Mouse (Mus musculus): ENCODE data around the gene B3gntl1.
A peak's percentile ranks its signal among the peaks of the same experiment; 100 is the strongest.

The B3gntl1 gene

GRCm38 (mm10) chr11:121672990-121673572 lies at the start of gene B3gntl1:
Gene B3gntl1, minus strand, starts transcription at chr11:121673153.
- peak; percentile 97 for DNase-seq (ENCODE audit: extremely low spot score, low spot score)

- no peak for DNase-seq (ENCODE audit: extremely low spot score, low spot score)
Observed at GRCm38 (mm10) chr11:121722434-121722833, 49.5 kb upstream of the B3gntl1 start.

- DNase-seq (ENCODE audit: extremely low spot score, low spot score) = no peak
Observed at GRCm38 (mm10) chr11:121720752-121721151, 47.8 kb upstream of the B3gntl1 start.

- DNase-seq (ENCODE audit: extremely low spot score, low spot score) = no peak
Observed at GRCm38 (mm10) chr11:121717724-121718123, 44.8 kb upstream of the B3gntl1 start.

DNA sequence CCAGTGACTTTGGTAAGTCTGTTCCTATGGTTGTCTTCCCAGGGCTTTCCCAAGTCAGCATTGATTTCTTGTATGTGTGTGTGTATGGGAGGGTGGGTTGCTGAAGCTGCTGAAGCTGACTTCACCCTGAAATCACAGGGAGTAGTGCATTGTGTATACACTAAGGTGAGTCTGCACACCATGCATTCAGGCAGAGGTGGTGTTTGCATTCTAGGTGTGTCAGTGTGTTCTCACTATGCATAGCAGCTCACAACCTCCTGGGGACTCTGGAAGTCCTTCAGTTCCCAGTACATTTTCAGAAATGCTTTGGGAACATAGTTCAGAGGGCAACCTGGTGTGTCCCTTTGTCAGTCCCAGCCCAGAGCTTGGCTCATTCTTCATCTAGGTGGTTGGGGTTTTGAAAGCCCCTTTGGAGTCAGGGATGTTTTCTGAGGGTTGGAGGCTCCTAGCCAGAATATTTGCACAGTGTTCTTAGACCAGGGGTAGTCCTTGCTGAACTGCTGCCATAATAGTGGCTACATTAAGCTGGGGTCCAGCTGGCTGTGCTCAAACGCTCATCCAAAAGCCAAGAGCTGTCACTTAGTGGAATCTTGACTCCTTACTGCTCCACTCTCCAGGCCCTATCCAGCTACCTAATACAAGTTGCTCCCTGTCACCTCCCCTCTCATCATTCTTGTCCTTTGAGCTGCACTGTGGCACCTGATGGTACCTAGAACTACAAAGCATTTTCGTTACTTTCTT lies 42.0 kb upstream of the B3gntl1 start:
- DNase-seq (ENCODE audit: extremely low spot score, low spot score) = no peak

- no peak for DNase-seq (ENCODE audit: extremely low spot score, low spot score)
Observed at GRCm38 (mm10) chr11:121713569-121713968, 40.6 kb upstream of the B3gntl1 start.

- no peak for DNase-seq (ENCODE audit: extremely low spot score, low spot score)
Observed at GRCm38 (mm10) chr11:121712987-121713386, 40.0 kb upstream of the B3gntl1 start.

DNA sequence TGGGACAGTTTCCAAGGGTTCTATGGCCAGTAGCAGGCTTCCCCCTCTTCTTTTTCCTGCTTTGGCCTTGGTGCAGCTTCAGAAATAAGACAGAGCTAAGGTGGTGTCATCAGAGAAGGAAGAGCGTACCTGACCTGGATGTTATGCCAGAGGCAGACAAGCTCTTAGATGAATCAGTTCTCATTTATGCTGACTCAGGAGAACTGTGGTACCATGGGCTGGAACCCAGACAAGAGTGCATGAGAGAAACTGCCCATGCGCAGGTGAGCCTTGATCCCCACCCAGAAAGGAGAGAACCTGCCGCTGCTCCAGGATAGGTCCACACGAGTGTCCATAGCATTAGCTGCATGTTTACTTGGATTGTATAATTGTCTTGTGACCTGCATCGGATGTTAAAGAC lies 37.3 kb upstream of the B3gntl1 start:
- no peak for DNase-seq (ENCODE audit: extremely low spot score, low spot score)

GRCm38 (mm10) chr11:121709278-121709677 lies 36.3 kb upstream of the B3gntl1 start:
- no peak for DNase-seq (ENCODE audit: extremely low spot score, low spot score)

GRCm38 (mm10) chr11:121706521-121707005 lies 33.6 kb upstream of the B3gntl1 start:
- no peak for DNase-seq (ENCODE audit: extremely low spot score, low spot score)

- DNase-seq (ENCODE audit: extremely low spot score, low spot score) = no peak
Observed at GRCm38 (mm10) chr11:121703619-121704215, 30.8 kb upstream of the B3gntl1 start.

- peak; percentile 54 for DNase-seq (ENCODE audit: extremely low spot score, low spot score)
Observed at GRCm38 (mm10) chr11:121702895-121703618, 30.1 kb upstream of the B3gntl1 start.

DNA sequence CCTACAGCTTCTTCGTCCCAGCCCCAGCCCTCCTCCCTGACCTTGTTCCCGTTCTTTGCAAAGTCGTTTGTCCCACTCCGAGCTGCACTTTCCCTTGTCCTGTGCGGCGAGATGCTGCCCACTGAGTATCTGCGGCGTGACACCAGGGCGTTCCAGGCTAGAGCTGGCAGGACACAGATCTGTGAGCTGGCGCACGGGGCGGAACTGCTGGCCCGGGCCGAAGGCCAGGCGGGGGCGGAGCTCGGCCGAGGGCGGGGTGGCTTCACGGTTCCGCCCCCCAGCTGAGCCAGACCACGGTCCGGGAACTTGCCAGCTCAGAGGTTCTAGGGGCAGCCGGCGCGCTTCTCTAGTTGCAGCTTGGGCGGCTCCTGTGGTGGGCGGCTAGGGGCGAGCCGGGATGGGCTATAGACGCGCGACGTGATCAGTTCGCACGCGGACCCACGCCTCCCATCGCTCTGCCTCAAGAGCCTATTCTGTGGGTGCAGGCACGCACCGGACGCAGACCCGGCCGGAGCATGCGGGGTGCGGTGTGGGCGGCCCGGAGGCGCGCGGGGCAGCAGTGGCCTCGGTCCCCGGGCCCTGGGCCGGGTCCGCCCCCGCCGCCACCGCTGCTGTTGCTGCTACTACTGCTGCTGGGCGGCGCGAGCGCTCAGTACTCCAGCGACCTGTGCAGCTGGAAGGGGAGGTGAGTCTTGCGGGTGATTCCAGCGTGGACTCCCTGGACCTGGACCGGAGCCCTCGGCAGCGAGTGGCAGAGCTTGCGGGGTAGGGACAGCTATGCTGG lies 29.4 kb upstream of the B3gntl1 start:
- peak; percentile 80 for DNase-seq (ENCODE audit: extremely low spot score, low spot score)

DNA sequence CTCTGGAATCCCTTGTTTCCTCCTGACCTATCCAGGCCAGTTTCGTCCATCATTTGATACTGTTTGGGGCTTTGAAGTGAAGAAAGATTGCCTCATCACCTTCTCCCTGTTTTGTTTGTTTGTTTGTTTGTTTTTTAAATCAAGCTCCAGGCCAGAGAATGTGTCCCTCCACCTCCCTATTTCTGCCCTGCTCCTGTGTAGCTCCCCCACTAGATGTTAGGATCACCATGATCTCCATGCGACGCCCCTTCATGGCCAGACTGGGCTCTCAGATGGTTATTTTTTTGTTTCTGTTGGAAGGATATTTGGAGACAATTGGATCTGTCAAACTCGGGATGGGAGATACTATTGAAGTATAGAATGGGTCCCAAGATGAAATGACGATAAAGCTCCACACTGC lies 28.3 kb upstream of the B3gntl1 start, which contains the start of gene Metrnl:
Gene Metrnl, plus strand, starts transcription at position 301 of the 400 bp plus-strand sequence.
- no peak for DNase-seq (ENCODE audit: extremely low spot score, low spot score)

DNA sequence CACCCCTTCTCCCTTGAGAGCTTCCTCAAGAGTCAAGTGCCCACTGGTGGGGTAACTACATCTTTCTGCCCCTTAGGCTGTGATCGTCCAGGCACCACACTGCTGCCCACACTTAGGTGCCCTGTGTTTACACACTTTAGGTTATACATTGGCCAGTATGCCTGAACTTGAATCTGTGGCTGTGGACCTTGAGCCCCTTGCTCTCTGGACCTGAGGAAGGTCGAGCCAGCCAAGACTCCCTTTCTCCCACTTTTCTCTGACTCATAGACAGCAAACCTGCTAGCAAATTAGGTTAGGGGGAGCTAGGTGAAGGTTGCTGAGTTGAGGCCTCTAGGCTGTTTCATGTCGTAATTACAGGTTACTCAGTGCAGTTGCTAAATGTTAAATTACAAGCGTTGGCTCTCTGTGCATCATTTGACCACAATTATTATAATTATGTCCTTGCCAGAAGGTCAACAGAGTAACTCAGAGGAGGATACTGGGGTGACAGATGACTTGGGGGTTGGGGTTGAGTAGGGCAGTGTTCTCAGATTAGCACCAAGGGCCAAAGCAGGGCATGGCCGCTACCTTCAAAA lies 25.5 kb upstream of the B3gntl1 start:
- DNase-seq (ENCODE audit: extremely low spot score, low spot score) = no peak

- DNase-seq (ENCODE audit: extremely low spot score, low spot score) = no peak
Observed at GRCm38 (mm10) chr11:121697271-121697670, 24.3 kb upstream of the B3gntl1 start.

DNA sequence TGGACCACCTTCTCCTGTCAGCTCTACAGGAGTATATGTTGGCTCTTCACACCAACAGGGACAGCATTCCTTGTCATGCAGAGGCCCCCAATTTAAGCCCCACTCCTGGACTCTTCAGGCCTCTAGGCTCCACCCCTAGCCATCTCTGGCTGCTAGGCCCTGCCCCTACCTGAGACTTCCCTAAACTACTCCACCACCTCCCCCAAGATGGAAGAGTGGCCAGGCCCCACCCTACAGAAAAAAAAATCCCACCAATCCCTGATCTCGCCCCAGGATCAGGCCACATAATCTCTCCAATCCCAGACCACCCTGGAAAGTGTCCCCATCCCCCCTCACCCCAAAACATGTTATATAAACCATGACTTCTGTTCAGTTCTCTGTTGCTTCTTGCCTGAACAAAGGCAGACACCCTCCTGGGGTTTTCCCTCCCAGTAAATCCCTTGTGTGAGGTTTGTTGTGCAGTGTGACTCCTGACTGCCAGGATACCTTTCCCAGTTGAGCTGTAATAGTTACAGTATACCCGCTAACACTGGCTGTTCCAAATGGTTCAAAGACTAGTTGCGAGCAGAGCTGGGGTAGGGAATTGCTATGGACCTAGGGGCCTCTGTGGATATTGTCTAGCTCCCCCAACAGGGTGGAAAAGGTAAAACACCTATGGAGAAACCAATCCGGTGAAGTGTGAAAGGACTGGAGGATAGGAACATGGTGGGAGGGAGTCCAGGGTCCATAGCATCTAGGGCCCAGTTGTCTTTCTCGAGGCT lies 22.5 kb upstream of the B3gntl1 start:
- no peak for DNase-seq (ENCODE audit: extremely low spot score, low spot score)

GRCm38 (mm10) chr11:121688024-121688423 lies 15.1 kb upstream of the B3gntl1 start:
- DNase-seq (ENCODE audit: extremely low spot score, low spot score) = no peak

GRCm38 (mm10) chr11:121686674-121687073 lies 13.7 kb upstream of the B3gntl1 start:
- DNase-seq (ENCODE audit: extremely low spot score, low spot score) = no peak

GRCm38 (mm10) chr11:121686091-121686490 lies 13.1 kb upstream of the B3gntl1 start:
- no peak for DNase-seq (ENCODE audit: extremely low spot score, low spot score)

Measured in neural tube, embryonic 10.5 days (tissue).